In the genomic region with DNA sequence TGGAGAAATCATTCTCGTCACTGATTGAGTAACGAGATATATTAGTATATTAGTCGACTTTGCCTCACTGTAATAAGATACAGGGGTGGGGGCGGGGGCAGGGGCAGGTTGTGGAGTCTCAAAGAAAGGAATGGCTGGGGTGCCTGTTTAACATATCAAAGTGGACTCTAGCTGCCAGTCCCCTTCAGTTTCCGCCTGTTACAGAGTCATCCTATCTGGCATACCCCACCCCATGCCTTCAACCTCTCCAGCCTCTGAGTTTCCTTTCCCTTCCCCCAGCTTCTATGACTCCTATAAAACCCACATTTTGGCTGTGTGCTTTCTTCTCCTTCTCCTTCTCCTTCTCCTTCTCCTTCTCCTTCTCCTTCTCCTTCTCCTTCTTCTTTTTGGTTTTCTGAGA, we compare ENCODE assay signal across 27 mouse cellular contexts. TPM values are rescaled to one million over a fixed set of nuclear protein-coding genes. Genes with fewer than 3 reads are reported as not detected.
A peak's percentile ranks its signal among the peaks of the same experiment; 100 is the strongest.
DNase-seq lines count a peak whose midpoint lies in the region; ATAC-seq and TF ChIP-seq lines count a peak whose summit lies in the region.
"Had no signal": no experiment of that assay in that cellular context is flagged by ENCODE, and none has a peak within 500 bp of the region (broad histone marks: within the 10 kb centered on the region; RNA-seq: fewer than 3 reads in every experiment).

No protein-coding gene starts in this region.

- H3K27me3 ChIP-seq in E14TG2a.4 (ENCODE audit: insufficient read depth, low read length) = 0 out of 2 replicates have a peak, but pooled peaks cover 6% of the 10 kb centered on the region
- no peaks in the 10 kb centered on the region for H3K27me3 ChIP-seq in kidney, adult 2 months (replicated peaks; ENCODE audit: control insufficient read depth, insufficient read depth, low read length)
- H3K27me3 ChIP-seq in hindbrain, embryonic 12.5 days = no peaks in the 10 kb centered on the region
- H3K27me3 ChIP-seq: embryonic facial prominence, embryonic 13.5 days; embryonic facial prominence, embryonic 15.5 days had no signal

- no peak for ATAC-seq in hindbrain, embryonic 12.5 days (ENCODE audit: low FRiP score)
- ATAC-seq: activated CD4-positive, CD25-positive, alpha-beta regulatory T cell, adult 4 months; CD4-positive, CD25-positive, alpha-beta regulatory T cell, adult 4 months; forebrain, embryonic 14.5 days; forebrain, embryonic 16.5 days; Patski had no signal

- no peak for TF ChIP-seq CTCF in E14TG2a.4 (conservative IDR thresholded peaks at IDR 0.05; ENCODE audit: low read length)
- no peak for TF ChIP-seq CTCF in kidney, adult 2 months (conservative IDR thresholded peaks at IDR 0.05; ENCODE audit: insufficient read depth, insufficient read length, low read depth, low read length)

- TF ChIP-seq POLR2A in kidney, adult 2 months (IDR thresholded peaks at IDR 0.05; ENCODE audit: low read depth, low read length) = no peak

- H3K9me3 ChIP-seq in E14TG2a.4 (ENCODE audit: low read length) = no peaks in the 10 kb centered on the region
- no peaks in the 10 kb centered on the region for H3K9me3 ChIP-seq in hindbrain, embryonic 12.5 days (replicated peaks)
- H3K9me3 ChIP-seq: embryonic facial prominence, embryonic 13.5 days; embryonic facial prominence, embryonic 15.5 days; forebrain, embryonic 10.5 days; forebrain, embryonic 12.5 days; G1E had no signal

- DNase-seq in ES-CJ7 (ENCODE audit: low read depth, low spot score) = peak; percentile 92
- DNase-seq in R1 (ENCODE audit: low read depth, low spot score) = peak; percentile 86
- DNase-seq in kidney, adult 2 months = no peak
- no peak for DNase-seq in heart, postnatal 36 days
- DNase-seq: adrenal gland, adult 8-10 months; adrenal gland, postnatal 14 days; adrenal gland, postnatal 36 days; B cell, adult 2 months; cerebellum, adult 11-12 months; cerebellum, adult 2 months; cerebellum, adult 9-10 months; cerebellum, postnatal 10 days; cerebellum, postnatal 36 days; embryo, embryonic 11 days had no signal

- no peak overlapping the region for H3K27ac ChIP-seq in kidney, adult 2 months (ENCODE audit: insufficient read depth, low read depth, low read length)
- no peak overlapping the region for H3K27ac ChIP-seq in hindbrain, embryonic 12.5 days
- H3K27ac ChIP-seq: embryonic facial prominence, embryonic 13.5 days; embryonic facial prominence, embryonic 15.5 days; forebrain, embryonic 10.5 days; forebrain, embryonic 12.5 days had no signal

- H3K4me2 ChIP-seq in hindbrain, embryonic 12.5 days (replicated peaks) = no peak overlapping the region
- H3K4me2 ChIP-seq: embryonic facial prominence, embryonic 13.5 days; embryonic facial prominence, embryonic 15.5 days; forebrain, embryonic 12.5 days had no signal

- no peaks in the 10 kb centered on the region for H3K36me3 ChIP-seq in E14TG2a.4 (ENCODE audit: insufficient read depth, low read length)
- H3K36me3 ChIP-seq in kidney, adult 2 months (ENCODE audit: control insufficient read depth, insufficient read depth, low read length) = no peaks in the 10 kb centered on the region
- H3K36me3 ChIP-seq in hindbrain, embryonic 12.5 days = no peaks in the 10 kb centered on the region
- H3K36me3 ChIP-seq: embryonic facial prominence, embryonic 13.5 days; embryonic facial prominence, embryonic 15.5 days; forebrain, embryonic 10.5 days; forebrain, embryonic 12.5 days; G1E had no signal

- intact Hi-C loops in heart, postnatal 36 days (cut with DNase I) = no loop called here

- H3K4me3 ChIP-seq in E14TG2a.4 (replicated peaks; ENCODE audit: low read length) = peak overlapping the region; percentile 17; the same call in 1 of the 2 replicates
- no peak overlapping the region for H3K4me3 ChIP-seq in kidney, adult 2 months (ENCODE audit: insufficient read depth, low read depth, low read length)
- no peak overlapping the region for H3K4me3 ChIP-seq in hindbrain, embryonic 12.5 days
- H3K4me3 ChIP-seq: embryonic facial prominence, embryonic 13.5 days; embryonic facial prominence, embryonic 15.5 days; erythroblast, embryonic 14.5 days; forebrain, embryonic 10.5 days; forebrain, embryonic 12.5 days had no signal

- peaks cover 74% of the 10 kb centered on the region for H3K4me1 ChIP-seq in E14TG2a.4 (replicated peaks; ENCODE audit: low read depth, low read length)
- H3K4me1 ChIP-seq in kidney, adult 2 months (ENCODE audit: control insufficient read depth, insufficient read depth, low read length) = no peaks in the 10 kb centered on the region
- H3K4me1 ChIP-seq in hindbrain, embryonic 12.5 days = no peaks in the 10 kb centered on the region
- H3K4me1 ChIP-seq: embryonic facial prominence, embryonic 13.5 days; embryonic facial prominence, embryonic 15.5 days; forebrain, embryonic 10.5 days; forebrain, embryonic 12.5 days had no signal

- 41% methylated on average over 5 of the region's 5 CpGs for WGBS in kidney, adult 2 months
- 26% methylated on average over 5 of the region's 5 CpGs for WGBS in hindbrain, embryonic 12.5 days

- no peak overlapping the region for H3K9ac ChIP-seq in hindbrain, embryonic 12.5 days
- H3K9ac ChIP-seq: embryonic facial prominence, embryonic 13.5 days; embryonic facial prominence, embryonic 15.5 days; forebrain, embryonic 12.5 days had no signal

RNA-seq across cellular contexts. Expression of gene Xpo6, which starts 25.8 kb away (rescaled TPM):
- polyA plus RNA-seq in kidney, adult 2 months (2012; rRNA removed) = 119 and 122 TPM in 2 replicates
- 10 to 100 TPM; 20.9 to 23.6 TPM for total RNA-seq in heart, postnatal 36 days (2021)
- polyA plus RNA-seq in hindbrain, embryonic 12.5 days (2016; fragmentation: Nextera tagmentation; extraction: Ambion mirVana) = 67.9 and 79.0 TPM in 2 replicates

RNA-seq across cellular contexts. Expression of gene Sbk1, which starts 46.3 kb away (rescaled TPM):
- 29.2 and 31.5 TPM in 2 replicates for polyA plus RNA-seq in kidney, adult 2 months (2012; rRNA removed)
- total RNA-seq in heart, postnatal 36 days (2021) = 10 to 100 TPM; 76.8 to 94.9 TPM
- polyA plus RNA-seq in hindbrain, embryonic 12.5 days (2016; fragmentation: Nextera tagmentation; extraction: Ambion mirVana) = 309 and 312 TPM in 2 replicates

Comparison
In these comparisons a context has a peak if more than half of its experiments do, and no peak if none do; other contexts are left out.
1. DNase-seq: peak in ES-CJ7 (single experiment) and R1 (single experiment); none in kidney, adult 2 months (single experiment) and heart, postnatal 36 days (0 of 2).